Mouse (Mus musculus) CH12.LX (cell line): ENCODE measurements at regions not wholly inside any gene's neighbourhood (a gene's known extent, or its start where the extent isn't known, plus 50 kb on each side); places are given as distances from the start of the nearest gene placed in this dataset.
A peak's percentile ranks its signal among the peaks of the same experiment; 100 is the strongest.

Source experiments
- DNase-seq: peaks from one replicate; pipeline ENCODE4 v3.0.0-alpha.2; 2013; ENCODE audit errors: extremely low read depth
- H3K27ac ChIP-seq: 2 replicates; pipeline ENCODE4 v1.5.1; 2012; ENCODE audit warnings: low read depth, mild to moderate bottlenecking, control low read depth, moderate library complexity; ENCODE audit not compliant: insufficient read depth
- H3K27me3 ChIP-seq: replicated peaks from 2 replicates; pipeline ENCODE3; 2012; ENCODE audit warnings: inconsistent platforms
- H3K36me3 ChIP-seq, 2 experiments: replicated peaks in 1 of 2; 2 replicates each; pipeline versions ENCODE3 to v1.6.1; 2012; ENCODE audit warnings: inconsistent platforms in 1 of 2, low read length in 1 of 2, mild to moderate bottlenecking in 1 of 2, mixed read lengths in 1 of 2, moderate library complexity in 1 of 2; ENCODE audit not compliant: control insufficient read depth in 1 of 2, insufficient read depth in 1 of 2
- H3K4me1 ChIP-seq, 2 experiments: 2 replicates each; pipeline ENCODE4 v1.6.1; 2012; ENCODE audit warnings: inconsistent platforms in 1 of 2, moderate library complexity in 1 of 2; ENCODE audit not compliant: insufficient read depth in 2 of 2, control insufficient read depth in 1 of 2
- H3K4me2 ChIP-seq: 2 replicates; pipeline ENCODE4 v1.6.1; 2012; ENCODE audit warnings: low read depth, mild to moderate bottlenecking, control low read depth; ENCODE audit not compliant: poor library complexity, insufficient read depth, severe bottlenecking
- H3K4me3 ChIP-seq, 3 experiments: fragments of 150-350 bp in 1 of 3; sonication (generic) in 1 of 3; replicated peaks in 1 of 3; 2 replicates each; pipeline versions ENCODE3 to v1.5.1; 2011 to 2012; ENCODE audit warnings: low read depth in 2 of 3, low read length in 2 of 3, mild to moderate bottlenecking in 2 of 3, moderate library complexity in 2 of 3, control low read depth in 1 of 3, improper control_type of control experiment in 1 of 3, inconsistent platforms in 1 of 3, mixed read lengths in 1 of 3; ENCODE audit not compliant: poor library complexity in 1 of 3
- H3K79me2 ChIP-seq: replicated peaks from 2 replicates; pipeline ENCODE4 v1.6.1; 2012; ENCODE audit warnings: mild to moderate bottlenecking, moderate library complexity; ENCODE audit not compliant: control insufficient read depth, poor library complexity, insufficient read depth, severe bottlenecking; ENCODE audit errors: extremely low read depth
- H3K9ac ChIP-seq: 2 replicates; pipeline ENCODE4 v1.6.1; 2012; ENCODE audit warnings: low read depth, mild to moderate bottlenecking, control low read depth, moderate library complexity; ENCODE audit not compliant: insufficient read depth
- H3K9me3 ChIP-seq: replicated peaks from 2 replicates; pipeline ENCODE3; 2012; ENCODE audit warnings: low read length, inconsistent platforms, mixed read lengths
- BHLHE40 ChIP-seq: IDR thresholded peaks from 2 replicates; pipeline ENCODE4 v1.6.1; 2011; ENCODE audit warnings: mild to moderate bottlenecking, low read depth, low read length, improper control_type of control experiment
- CHD1 ChIP-seq: IDR thresholded peaks from 2 replicates; pipeline ENCODE4 v1.6.1; 2012; ENCODE audit warnings: low read depth, low read length, improper control_type of control experiment, inconsistent platforms
- CHD2 ChIP-seq: IDR thresholded peaks from 2 replicates; pipeline ENCODE4 v1.6.1; 2011; ENCODE audit warnings: low read length, improper control_type of control experiment
- ELF1 ChIP-seq: IDR thresholded peaks from 2 replicates; pipeline ENCODE4 v1.6.1; 2014; ENCODE audit warnings: low read depth, mild to moderate bottlenecking, inconsistent platforms, low read length, improper control_type of control experiment
- HCFC1 ChIP-seq: IDR thresholded peaks from 2 replicates; pipeline ENCODE4 v1.6.1; 2012; ENCODE audit warnings: low read depth, mild to moderate bottlenecking, inconsistent platforms, low read length, improper control_type of control experiment
- IRF4 ChIP-seq: IDR thresholded peaks from 2 replicates; pipeline ENCODE4 v1.6.1; 2014; ENCODE audit warnings: low read depth, mild to moderate bottlenecking, inconsistent platforms, low read length, improper control_type of control experiment
- JUND ChIP-seq: conservative IDR thresholded peaks from 2 replicates; pipeline ENCODE4 v1.6.1; 2011; ENCODE audit warnings: low read depth, low read length, improper control_type of control experiment
- MAFK ChIP-seq: IDR thresholded peaks from 2 replicates; pipeline ENCODE4 v1.6.1; 2011; ENCODE audit warnings: low read length, improper control_type of control experiment; ENCODE audit not compliant: insufficient replicate concordance
- MAX ChIP-seq: IDR thresholded peaks from 2 replicates; pipeline ENCODE4 v1.6.1; 2011; ENCODE audit warnings: low read length, improper control_type of control experiment
- MEF2A ChIP-seq: IDR thresholded peaks from 2 replicates; pipeline ENCODE4 v1.6.1; 2014; ENCODE audit warnings: low read depth, mild to moderate bottlenecking, inconsistent platforms, low read length, improper control_type of control experiment, borderline replicate concordance
- MXI1 ChIP-seq: IDR thresholded peaks from 2 replicates; pipeline ENCODE4 v1.6.1; 2011; ENCODE audit warnings: mild to moderate bottlenecking, low read depth, low read length, improper control_type of control experiment
- NELFE ChIP-seq: IDR thresholded peaks from 2 replicates; pipeline ENCODE4 v1.6.1; 2011; ENCODE audit warnings: low read depth, low read length, improper control_type of control experiment
- NRF1 ChIP-seq: IDR thresholded peaks from 2 replicates; pipeline ENCODE4 v1.6.1; 2014; ENCODE audit warnings: low read depth, mild to moderate bottlenecking, inconsistent platforms, low read length, improper control_type of control experiment, moderate library complexity
- PAX5 ChIP-seq: IDR thresholded peaks from 2 replicates; pipeline ENCODE4 v1.6.1; 2012; ENCODE audit warnings: low read length, inconsistent platforms, mixed read lengths
- POLR2A ChIP-seq: IDR thresholded peaks from 2 replicates; pipeline ENCODE4 v1.6.1; 2011; ENCODE audit warnings: low read depth, mild to moderate bottlenecking, improper control_type of control experiment, low read length
- POLR2AphosphoS2 ChIP-seq: IDR thresholded peaks from 2 replicates; pipeline ENCODE4 v1.6.1; 2011; ENCODE audit warnings: low read depth, low read length, improper control_type of control experiment
- SIN3A ChIP-seq: IDR thresholded peaks from 2 replicates; pipeline ENCODE4 v1.6.1; 2012; ENCODE audit warnings: low read length, improper control_type of control experiment, inconsistent platforms
- ZKSCAN1 ChIP-seq: IDR thresholded peaks from 2 replicates; pipeline ENCODE4 v1.6.1; 2012; ENCODE audit warnings: low read depth, inconsistent platforms, low read length, improper control_type of control experiment, borderline replicate concordance
- ZNF384 ChIP-seq: IDR thresholded peaks from 2 replicates; pipeline ENCODE4 v1.6.1; 2012; ENCODE audit warnings: low read depth, low read length, improper control_type of control experiment, inconsistent platforms
- dilution Hi-C: fragments of 300-500 bp; cut with MboI; formaldehyde crosslinking; loops from 2 replicates; pipeline ENCODE4 v1.14.3; 2020; ENCODE audit warnings: low sequenced_read_pairs; ENCODE audit not compliant: extremely low pct_unique_long_range_greater_than_20kb, extremely low pct_ligation_motif_present
- in situ Hi-C: fragments of 300-500 bp; cut with MboI; formaldehyde crosslinking; loops from 3 replicates; pipeline ENCODE4 v1.14.3; 2019; ENCODE audit warnings: low sequenced_read_pairs, low pct_ligation_motif_present, low pct_unique_long_range_greater_than_20kb, mixed read lengths

DNA sequence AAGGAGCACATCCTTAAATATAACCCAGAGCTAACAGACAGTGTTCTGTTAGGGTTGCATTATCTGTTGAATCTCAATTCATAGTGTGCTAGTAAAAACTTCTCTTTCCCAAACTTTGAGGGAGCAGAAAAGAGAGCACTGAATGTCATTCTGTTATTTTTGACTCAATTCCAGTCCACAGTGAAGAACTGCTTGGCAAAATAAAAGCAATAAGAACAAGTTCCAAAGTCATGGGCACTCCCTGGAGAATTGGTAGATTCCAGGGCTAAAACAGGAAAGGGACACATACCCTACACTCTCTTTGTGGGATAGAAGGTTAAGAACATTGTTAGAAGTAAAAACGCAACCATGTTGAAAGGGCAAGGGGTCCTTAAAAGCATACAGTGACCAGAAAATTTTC is 253.6 kb upstream of the Zpld1 start:
- H3K4me3 ChIP-seq: no peak overlapping the region
- H3K79me2 ChIP-seq: no peaks in the 10 kb centered on the region
- H3K9ac ChIP-seq: no peak overlapping the region
- no peaks in the 10 kb centered on the region for H3K9me3 ChIP-seq
- H3K27me3 ChIP-seq: no peaks in the 10 kb centered on the region
- dilution Hi-C loops: no loop called here
- peaks cover 6 to 9% of the 10 kb centered on the region in 2 experiments; a peak in 3 of 4 replicates for H3K4me1 ChIP-seq
- no peak overlapping the region for H3K27ac ChIP-seq
- no peak for TF ChIP-seq PAX5
- TF ChIP-seq, all 38 proteins: peak for 0
- no peak overlapping the region for H3K4me2 ChIP-seq
- in situ Hi-C loops: no loop called here
- no peaks in the 10 kb centered on the region for H3K36me3 ChIP-seq
- DNase-seq: no peak

DNA sequence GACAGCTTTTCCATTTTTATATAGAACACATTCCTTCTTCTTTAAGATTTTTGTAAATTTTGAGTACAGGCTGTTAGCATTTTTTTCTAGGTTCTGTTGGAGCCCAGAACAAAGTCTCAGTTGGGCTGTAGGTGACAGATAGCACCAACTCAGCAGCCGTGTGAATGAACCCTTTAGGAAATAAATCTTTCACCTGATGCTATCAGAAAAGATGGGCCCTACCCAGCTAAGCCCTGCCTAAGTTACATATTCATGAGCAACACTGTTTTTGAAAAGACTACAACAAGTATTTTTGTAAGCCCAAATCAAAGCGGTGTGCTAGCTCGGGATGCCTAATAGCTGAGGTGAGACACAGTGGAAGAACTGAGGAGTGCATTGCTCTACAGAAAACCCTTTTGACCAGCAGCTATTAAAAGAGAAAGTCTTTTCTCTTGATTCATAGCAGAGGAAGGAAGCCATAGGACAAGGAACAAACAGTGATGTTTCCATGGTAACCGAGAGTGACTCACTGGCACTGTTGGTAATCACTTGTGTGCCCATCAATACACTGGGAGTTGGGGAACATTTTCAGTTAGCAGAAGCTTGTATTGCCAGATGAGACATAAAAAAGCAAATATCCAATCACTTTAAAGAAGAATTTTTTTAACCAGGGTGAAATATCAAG is 253.0 kb upstream of the Zpld1 start:
- TF ChIP-seq ZKSCAN1 (no peak), CHD2 (no peak), IRF4 (no peak), JUND (no peak), POLR2A (no peak), HCFC1 (no peak), ELF1 (no peak), NELFE (no peak), SIN3A (no peak), MEF2A (no peak), POLR2AphosphoS2 (no peak), NRF1 (no peak), MXI1 (no peak), BHLHE40 (no peak), MAFK (no peak), PAX5 (no peak), ZNF384 (no peak), MAX (no peak), CHD1 (no peak)
- Histone ChIP-seq H3K27me3 (no peaks in the 10 kb centered on the region), H3K4me3 (no peak overlapping the region), H3K27ac (no peak overlapping the region), H3K9ac (no peak overlapping the region), H3K79me2 (no peaks in the 10 kb centered on the region), H3K9me3 (no peaks in the 10 kb centered on the region), H3K4me2 (no peak overlapping the region), H3K4me1 (peaks cover 6 to 9% of the 10 kb centered on the region in 2 experiments; a peak in 3 of 4 replicates), H3K36me3 (no peaks in the 10 kb centered on the region)
- DNase-seq: peak; percentile 53
- in situ Hi-C loops (no loop called here), dilution Hi-C loops (no loop called here)
